Mouse (Mus musculus): ENCODE measurements around the gene Nploc4.

- no peak for TF ChIP-seq GATA1 (IDR thresholded peaks at IDR 0.05; ENCODE audit: low read length)
- TF ChIP-seq TAL1 (IDR thresholded peaks at IDR 0.05; ENCODE audit: low read length): no peak
Observed at GRCm38 (mm10) chr11:120437857-120438385, 413 bp upstream of the Nploc4 start.
